Mouse (Mus musculus): ENCODE measurements around the gene Brwd1. TPM values are rescaled to one million over a fixed set of nuclear protein-coding genes. Genes with fewer than 3 reads are reported as not detected.
A peak's percentile ranks its signal among the peaks of the same experiment; 100 is the strongest.
"Not testable (repeated sequence)": the region's sequence is repeated elsewhere in the genome, so short reads cannot be mapped to it uniquely, and the experiment has no call there.

The Brwd1 gene
- total RNA-seq, 2 experiments from 2014 or later, result 67.7 to 76.0 TPM

DNA sequence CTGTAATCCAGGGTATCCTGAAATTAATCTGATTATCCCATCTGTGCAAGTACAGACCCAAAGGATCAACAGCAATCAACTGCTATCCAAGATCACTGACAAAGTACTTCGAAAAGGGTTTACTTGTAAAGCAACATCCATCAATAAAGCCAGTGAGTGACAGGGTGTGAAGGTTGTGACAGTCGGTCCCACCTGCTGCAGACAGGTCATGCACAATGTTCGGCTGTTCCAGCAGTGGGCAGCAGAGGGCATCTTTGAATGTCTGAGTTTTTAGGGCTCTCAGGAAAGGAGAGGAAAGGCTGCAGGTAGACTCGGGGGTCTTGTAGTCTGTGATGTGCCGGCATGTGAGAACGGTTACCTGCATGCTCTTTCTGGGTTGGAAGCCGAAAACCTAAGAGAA, 98.7 kb downstream of the Brwd1 start:
- no peak for DNase-seq

DNA sequence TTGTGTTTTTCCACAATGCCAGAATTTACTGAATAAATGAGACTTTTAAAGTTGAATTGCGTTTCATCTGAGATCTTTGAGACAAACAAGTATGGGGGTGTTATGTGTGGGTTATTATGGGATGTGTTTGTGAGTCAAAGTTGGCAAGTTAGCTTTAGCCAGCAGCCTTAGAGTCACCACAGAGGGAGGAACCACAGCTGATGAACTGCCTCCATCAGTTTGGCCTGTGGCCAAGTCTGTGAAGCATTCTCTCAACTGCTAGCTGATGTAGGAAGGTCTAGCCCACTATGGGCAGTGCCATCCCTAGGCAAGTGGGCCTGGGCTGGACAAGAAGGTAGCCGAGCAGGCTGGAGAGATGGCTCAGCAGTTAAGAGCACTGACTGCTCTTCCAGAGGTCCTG, 111.5 kb downstream of the Brwd1 start:
- DNase-seq, result no peak

DNA sequence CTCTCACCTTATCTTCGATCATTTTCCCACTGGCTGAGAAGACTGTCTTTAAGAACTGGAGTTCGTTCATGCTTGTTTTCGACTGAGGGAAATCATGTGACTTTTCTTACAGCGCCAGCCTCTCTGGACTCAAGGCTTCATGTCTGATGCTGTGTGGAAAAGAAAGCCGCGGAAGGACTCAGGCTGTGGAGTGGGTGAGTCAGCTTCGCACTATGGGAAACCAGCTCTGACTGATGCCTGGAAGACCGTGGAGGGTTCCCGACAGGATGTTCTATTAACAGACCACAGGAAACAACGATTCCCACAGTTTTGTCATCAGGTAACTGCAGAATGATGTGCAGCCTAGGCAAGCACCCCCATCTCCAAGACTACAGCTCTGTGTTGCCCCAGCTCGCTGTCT, 114.9 kb downstream of the Brwd1 start:
- DNase-seq, result no peak

DNA sequence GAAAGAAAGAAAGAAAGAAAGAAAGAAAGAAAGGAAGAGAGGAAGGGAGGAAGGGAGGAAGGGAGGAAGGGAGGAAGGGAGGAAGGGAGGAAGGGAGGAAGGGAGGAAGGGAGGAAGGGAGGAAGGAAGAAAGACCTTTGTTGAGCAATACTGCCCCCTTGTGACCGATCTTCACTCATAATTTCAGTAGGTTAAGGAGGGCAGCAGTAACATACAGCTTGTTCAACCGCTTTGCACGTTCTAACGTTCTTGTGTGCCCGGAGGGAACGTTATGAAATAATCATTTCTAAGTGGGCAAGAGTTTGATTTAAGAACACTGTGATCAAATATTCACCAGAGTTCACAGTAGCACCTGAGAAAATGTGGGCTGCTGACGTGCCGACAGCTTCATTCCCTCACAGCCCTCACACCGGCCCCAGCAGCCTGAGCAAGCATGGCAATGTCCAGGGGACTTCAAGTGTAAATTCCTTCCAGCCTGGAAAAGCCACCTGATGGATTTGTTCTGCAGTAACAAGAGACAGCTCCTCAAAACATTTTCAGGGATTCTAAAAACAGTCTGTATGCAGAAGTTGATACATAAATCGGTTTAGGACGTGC, 117.8 kb downstream of the Brwd1 start:
- DNase-seq, result peak; percentile 22 to 49

DNA sequence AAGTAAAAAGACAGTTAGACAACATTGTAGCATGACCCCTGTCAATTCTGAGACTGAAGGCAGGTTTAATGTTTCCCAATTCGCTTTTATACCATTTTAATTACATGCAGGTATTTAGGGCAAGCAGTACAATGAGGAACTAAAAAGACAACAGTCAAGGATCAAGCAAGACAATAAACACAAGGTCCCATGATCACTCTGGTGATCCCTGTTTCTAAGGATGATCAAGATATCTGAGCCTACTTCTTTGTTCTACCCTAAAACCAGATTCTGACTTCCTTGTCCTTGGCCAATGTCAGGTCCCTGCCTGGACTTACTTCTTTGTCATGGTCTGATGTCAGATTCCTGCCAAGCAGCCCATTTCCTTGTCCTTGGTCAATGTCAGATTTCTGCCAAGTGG, 120.8 kb downstream of the Brwd1 start:
- not testable (repeated sequence) for DNase-seq

DNA sequence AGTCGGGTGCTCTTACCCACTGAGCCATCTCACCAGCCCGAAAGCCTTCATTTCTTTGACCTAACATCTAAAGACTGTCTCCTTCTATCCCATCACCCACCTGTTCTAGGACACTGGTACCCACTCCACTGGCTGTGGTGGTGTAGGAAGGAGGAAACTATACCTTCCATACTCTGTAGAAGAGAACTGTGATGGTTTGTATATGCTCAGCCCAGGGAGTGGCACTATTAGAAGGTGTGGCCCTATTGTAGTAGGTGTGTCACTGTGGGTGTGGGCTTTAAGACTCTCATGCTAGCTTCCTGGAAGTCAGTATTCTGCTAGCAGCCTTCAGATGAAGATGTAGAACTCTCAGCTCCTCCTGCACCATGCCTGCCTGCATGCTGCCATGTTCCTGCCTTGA, 121.6 kb downstream of the Brwd1 start:
- DNase-seq, result not testable (repeated sequence)

DNA sequence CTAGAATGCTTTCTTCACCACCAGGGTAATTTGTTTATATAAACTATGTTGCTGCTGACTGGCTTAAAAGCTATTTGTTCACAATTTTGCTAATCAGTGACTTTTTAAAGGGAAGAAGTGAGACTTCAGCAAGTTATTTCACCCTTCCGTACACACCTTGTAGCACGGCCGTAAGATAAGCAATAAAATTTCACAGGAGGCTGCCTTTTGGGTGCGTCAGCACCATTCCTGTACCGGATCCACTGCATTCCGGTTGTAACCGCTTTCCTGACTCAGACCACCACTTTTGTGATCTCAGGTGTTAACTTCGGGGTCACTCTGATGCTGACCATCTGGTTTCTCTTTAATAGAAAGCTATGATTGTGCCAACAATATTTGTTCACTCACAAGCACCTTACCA, 124.2 kb downstream of the Brwd1 start:
- DNase-seq, result no peak

DNA sequence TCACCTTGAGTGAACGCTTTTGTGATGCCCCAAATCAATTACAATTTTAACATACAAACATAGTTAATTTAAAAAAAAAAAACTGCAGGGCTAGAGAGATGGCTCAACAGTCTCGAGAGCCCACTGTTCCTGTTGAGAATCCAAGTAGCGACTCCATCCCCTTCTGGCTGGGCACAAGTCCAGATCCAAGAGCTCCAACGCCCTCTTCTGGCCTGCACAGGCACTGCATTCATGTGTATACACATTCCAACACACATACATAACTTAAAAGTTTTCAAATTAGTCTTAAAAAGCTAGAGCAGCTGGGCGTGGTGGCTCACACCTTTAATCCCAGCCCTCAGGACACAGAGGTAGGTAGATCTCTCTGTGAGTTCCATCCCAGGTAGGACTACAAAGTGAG, 125.7 kb downstream of the Brwd1 start:
- no peak for DNase-seq

DNA sequence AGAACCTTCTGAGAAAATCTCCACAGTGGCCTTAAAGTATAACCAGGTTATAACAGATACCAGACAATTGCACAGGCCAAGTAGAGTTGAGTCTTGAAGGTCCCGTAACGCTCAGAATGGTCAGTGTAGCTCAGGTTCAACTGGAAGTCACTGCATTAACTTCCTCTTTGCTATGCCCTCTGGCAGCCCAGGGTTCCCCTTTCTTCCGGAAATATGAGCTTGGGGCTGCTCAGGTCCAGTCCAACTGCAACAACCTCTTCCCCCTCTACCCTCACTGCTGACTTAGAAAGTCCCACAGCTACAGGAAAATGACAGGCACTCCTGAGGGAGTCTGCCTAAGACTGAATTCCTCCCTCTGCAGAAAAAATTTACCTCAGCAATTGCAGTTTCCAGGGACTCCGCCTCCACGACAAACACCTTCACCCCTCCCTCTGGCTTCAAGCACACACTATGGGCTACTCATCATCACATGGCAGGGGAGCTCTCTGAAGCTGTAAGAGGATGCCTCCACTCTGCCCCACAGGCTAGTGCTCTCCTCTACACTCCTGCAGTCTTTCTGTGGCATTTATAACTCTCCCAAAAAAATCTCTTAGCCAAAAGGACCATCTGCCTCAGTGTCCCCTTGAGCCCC, 126.5 kb downstream of the Brwd1 start:
- no peak for DNase-seq

DNA sequence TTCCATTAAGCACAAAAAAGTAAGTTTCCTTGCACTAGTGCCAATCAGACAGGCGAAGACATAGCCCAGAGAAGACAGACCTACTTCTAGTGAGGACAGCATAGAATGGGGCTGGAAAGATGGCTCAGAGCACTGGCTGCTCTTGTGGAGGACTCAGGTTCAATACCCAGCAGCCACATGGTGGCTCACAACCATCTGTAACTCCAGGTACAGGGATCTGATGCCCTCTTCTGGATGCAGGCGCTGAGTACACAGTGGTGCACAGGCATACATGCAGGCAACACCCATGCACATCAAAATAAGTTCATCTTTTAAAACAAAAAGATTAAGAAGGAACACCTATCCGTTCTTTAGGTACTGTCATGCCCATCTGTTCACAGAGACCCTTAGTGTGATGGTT, 128.0 kb downstream of the Brwd1 start:
- DNase-seq, result no peak

DNA sequence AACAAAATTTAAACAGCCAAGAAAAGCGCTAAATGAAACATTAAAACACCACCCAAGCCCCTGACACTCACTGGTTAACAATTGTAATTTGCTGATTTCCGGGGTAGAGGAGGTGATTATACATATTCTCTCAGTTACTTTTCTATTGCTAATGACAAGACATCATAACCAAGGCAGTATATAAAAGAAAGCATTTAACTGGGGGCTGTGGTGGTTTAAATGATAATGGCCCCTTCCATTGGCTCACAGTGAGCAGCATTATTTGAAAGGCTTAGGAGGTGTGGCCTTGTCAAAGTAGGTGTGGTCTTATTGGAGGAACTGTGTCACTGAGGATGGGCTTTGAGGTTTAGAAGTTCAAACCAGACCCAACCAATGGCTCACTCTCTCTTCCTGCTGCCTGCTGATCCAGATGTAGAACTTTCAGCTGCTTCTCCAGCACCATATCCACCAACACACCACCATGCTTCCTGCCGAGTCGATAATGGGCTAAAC, 129.1 kb downstream of the Brwd1 start:
- DNase-seq, result no peak

DNA sequence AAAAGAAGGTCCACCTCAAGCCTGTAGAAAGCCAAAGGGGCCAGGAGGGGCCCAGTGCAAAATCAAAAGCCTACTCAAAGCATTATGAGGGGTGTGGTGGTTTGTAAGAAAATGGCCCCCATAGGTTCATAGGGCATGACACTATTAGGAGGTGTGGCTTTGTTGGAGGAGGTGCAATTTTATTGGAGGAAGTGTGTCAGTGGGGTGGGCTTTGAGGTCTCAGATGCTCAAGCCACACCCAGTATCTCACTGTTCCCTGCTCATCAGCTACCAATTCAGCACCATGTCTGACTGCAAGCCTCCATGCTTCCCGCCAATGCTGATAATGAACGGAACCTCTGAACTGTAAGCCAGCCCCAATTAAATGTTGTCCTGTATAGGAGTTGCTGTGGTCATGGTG, 130.9 kb downstream of the Brwd1 start:
- no peak for DNase-seq

DNA sequence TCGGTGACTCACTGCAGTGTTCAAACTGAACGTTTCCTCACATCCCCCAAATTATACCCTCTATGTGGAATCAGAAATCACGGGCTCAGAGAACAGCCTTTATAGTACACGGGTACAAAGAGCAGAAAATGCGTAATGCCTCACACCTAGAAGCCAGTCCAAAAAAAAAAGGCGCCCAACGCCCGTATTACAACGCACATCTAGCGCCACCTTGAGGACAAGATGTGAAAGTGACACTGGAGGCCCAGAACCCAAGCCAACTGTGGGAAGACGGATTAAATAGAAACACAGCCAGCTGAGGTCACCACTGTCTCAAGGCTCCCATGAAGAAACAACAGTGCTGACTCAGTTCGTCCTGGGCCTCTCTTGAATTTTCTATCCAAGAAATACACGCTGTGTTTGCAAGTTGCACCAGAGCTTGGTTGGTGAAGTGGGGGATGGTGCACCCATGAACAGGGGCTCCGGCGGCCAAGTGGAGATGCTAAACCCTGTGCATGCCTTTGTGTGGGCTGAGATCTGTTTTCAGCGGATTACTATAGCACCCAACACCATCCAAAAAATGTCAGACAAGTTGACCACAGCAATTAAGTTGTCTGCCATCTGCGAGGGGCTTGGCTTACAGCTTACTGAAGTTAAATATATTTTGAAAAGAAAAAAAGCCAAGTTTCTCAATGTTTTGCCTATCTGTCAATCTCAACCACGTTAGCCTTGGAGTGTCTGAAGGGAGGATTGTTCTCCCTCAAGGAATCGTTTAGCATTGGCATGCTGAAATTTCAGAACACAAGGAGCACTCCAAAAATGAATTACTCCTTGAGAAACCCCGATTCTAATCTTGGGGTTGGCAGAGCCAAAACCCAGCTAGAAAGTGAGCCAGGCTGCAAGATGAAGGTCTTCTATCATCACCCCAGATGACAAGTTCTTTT, 136.7 kb downstream of the Brwd1 start:
- DNase-seq, result peak; percentile 73 to 75

DNA sequence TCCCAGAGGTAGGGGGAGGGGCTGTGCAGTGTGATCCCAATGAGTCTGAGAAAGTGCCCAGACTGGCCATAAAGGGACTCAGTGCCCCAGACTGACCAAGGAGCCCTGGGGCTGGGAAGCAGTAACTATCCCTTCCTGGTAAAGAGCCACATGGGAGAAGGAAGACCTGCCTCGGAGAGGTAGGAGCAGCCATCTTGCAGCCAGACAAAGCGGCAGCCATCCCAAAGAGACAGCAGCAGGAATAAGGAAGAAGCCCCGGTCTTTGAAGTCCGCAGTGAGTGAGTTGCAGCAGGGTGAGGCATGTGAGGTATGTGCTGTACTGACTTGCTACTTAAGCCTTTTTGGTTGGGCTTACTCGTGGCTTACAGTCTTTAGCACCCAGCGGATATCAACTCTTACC, 139.1 kb downstream of the Brwd1 start:
- no peak for DNase-seq

Small RNAs within 50 kb of the gene (microRNA-seq; reads per million reads assigned to microRNA genes)
- gene Gm27833, result not detected

Other genes with a start within 250 kb of the Brwd1 start
- gene Psmg1, start 91.6 kb downstream of the Brwd1 start, total RNA-seq (2021), result 10 to 100 TPM; 30.0 to 38.4 TPM
- gene Hmgn1, start 45.2 kb upstream of the Brwd1 start, total RNA-seq (2021), result 100 to 1,000 TPM; 231 to 239 TPM
- gene Wrb, start 62.9 kb upstream of the Brwd1 start, total RNA-seq (2021), result 10 to 100 TPM; 29.2 to 39.2 TPM
- 1 to 10 TPM; 1.3 to 1.5 TPM for gene Lca5l, start 109.7 kb upstream of the Brwd1 start, total RNA-seq (2021)
- 10 to 100 TPM; 32.6 to 34.1 TPM for gene Sh3bgr, start 117.9 kb upstream of the Brwd1 start, total RNA-seq (2021)
- gene B3galt5, start 153.3 kb upstream of the Brwd1 start, total RNA-seq (2021), result under 1 TPM; 0.10 to 0.13 TPM